Mouse (Mus musculus) forebrain, embryonic 11.5 days (tissue): ENCODE measurements at regions not wholly inside any gene's neighbourhood (a gene's known extent, or its start where the extent isn't known, plus 50 kb on each side); places are given as distances from the start of the nearest gene placed in this dataset.
A peak's percentile ranks its signal among the peaks of the same experiment; 100 is the strongest.

Experiments
- ATAC-seq: fragments of 200-750 bp; cut with Nextera tagmentation; replicated peaks from 2 replicates; pipeline ENCODE4 v1.8.0; 2017; ENCODE audit warnings: moderate TSS enrichment; ENCODE audit not compliant: low FRiP score
- DNase-seq: peaks from one replicate; pipeline ENCODE4 v3.0.0-alpha.2; 2017; ENCODE audit warnings: low spot score
- H3K27ac ChIP-seq: fragments of 300-500 bp; sonication (generic); 2 replicates; pipeline ENCODE4 v1.5.1; 2014; ENCODE audit warnings: low read depth, low read length
- H3K27me3 ChIP-seq: fragments of 300-500 bp; sonication (generic); 2 replicates; pipeline ENCODE4 v1.6.1; 2014; ENCODE audit warnings: mild to moderate bottlenecking, low read length, mixed read lengths; ENCODE audit not compliant: control insufficient read depth, insufficient read depth
- H3K36me3 ChIP-seq: fragments of 300-500 bp; sonication (generic); 2 replicates; pipeline ENCODE4 v1.6.1; 2014; ENCODE audit warnings: mild to moderate bottlenecking, low read length, moderate library complexity, mixed read lengths; ENCODE audit not compliant: control insufficient read depth, insufficient read depth
- H3K4me1 ChIP-seq: fragments of 300-500 bp; sonication (generic); replicated peaks from 2 replicates; pipeline ENCODE4 v1.6.1; 2014; ENCODE audit warnings: low read length, mixed read lengths; ENCODE audit not compliant: control insufficient read depth, insufficient read depth
- H3K4me2 ChIP-seq: fragments of 300-500 bp; sonication (generic); 2 replicates; pipeline ENCODE4 v1.6.1; 2014; ENCODE audit warnings: low read depth, mild to moderate bottlenecking, low read length, moderate library complexity, mixed read lengths; ENCODE audit not compliant: severe bottlenecking
- H3K4me3 ChIP-seq: fragments of 300-500 bp; sonication (generic); 2 replicates; pipeline ENCODE4 v1.5.1; 2014; ENCODE audit warnings: low read depth, low read length
- H3K9ac ChIP-seq: fragments of 300-500 bp; sonication (generic); 2 replicates; pipeline ENCODE4 v1.6.1; 2014; ENCODE audit warnings: low read length
- H3K9me3 ChIP-seq: fragments of 300-500 bp; sonication (generic); 2 replicates; pipeline ENCODE4 v1.6.1; 2016; ENCODE audit warnings: low read length, mixed read lengths; ENCODE audit not compliant: control insufficient read depth
- WGBS: fragments of 180-500 bp; shearing (Covaris S2); extraction: QIAGEN DNeasy Blood & Tissue Kit; methylation state at CpG from one replicate; pipeline ENCODE4 v1.1.7; 2014; 5-methylcytosine and 5-hydroxymethylcytosine counted together

DNA sequence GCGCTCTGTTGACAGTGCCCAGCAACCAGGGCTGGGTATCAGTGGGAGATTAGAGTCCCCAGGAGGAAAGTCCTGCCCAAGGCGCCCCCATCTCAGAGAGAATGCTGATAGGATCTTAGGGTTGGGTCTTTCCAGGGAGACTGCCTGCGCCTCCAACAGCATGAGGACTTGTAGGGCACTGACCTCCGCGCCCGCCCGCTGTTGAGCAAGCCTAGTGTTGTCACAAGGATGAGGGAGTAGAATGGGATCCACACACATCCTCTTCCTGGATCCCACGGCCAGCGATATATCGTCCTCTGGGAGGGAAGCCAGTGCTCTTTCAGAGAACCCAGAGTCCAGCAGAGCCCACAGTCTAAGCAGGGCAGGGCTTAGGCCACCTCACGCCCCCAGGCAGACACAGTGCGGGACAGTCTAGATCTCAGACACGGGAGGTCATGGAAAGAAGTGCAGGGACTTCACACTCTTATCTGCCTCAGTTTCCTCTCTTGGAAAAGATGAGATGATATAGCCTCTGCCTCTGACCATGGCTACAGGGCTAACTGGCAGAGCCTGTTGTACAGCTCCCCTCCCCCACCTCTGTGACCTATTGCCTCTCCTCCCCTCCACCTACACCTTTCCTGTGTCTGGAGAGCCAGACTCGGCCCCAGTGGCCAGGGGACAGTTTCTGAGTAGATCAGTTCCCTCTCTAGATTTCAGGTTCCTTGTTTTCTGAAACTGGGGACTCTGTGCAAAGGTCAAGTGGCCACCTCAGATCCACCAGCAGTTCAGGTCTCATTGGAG lies 52.0 kb upstream of the Dusp5 start:
- H3K4me3 ChIP-seq, result no peak overlapping the region
- H3K9me3 ChIP-seq, result no peaks in the 10 kb centered on the region
- no peak overlapping the region for H3K9ac ChIP-seq
- H3K27me3 ChIP-seq, result no peaks in the 10 kb centered on the region
- no peak overlapping the region for H3K27ac ChIP-seq
- no peaks in the 10 kb centered on the region for H3K4me1 ChIP-seq
- no peak overlapping the region for H3K4me2 ChIP-seq
- ATAC-seq (no peak), DNase-seq (no peak)
- no peaks in the 10 kb centered on the region for H3K36me3 ChIP-seq
- WGBS, result 76% methylated on average over 14 of the region's 14 CpGs

- DNase-seq (no peak), ATAC-seq (no peak)
- no peaks in the 10 kb centered on the region for H3K9me3 ChIP-seq
- H3K36me3 ChIP-seq, result no peaks in the 10 kb centered on the region
- H3K27ac ChIP-seq, result no peak overlapping the region
- H3K27me3 ChIP-seq, result no peaks in the 10 kb centered on the region
- H3K4me1 ChIP-seq, result no peaks in the 10 kb centered on the region
- WGBS, result 63% methylated on average over 7 of the region's 7 CpGs
- H3K4me3 ChIP-seq, result no peak overlapping the region
- no peak overlapping the region for H3K4me2 ChIP-seq
- no peak overlapping the region for H3K9ac ChIP-seq
Observed at GRCm38 (mm10) chr19:53469256-53469655, 59.7 kb upstream of the Dusp5 start.

DNA sequence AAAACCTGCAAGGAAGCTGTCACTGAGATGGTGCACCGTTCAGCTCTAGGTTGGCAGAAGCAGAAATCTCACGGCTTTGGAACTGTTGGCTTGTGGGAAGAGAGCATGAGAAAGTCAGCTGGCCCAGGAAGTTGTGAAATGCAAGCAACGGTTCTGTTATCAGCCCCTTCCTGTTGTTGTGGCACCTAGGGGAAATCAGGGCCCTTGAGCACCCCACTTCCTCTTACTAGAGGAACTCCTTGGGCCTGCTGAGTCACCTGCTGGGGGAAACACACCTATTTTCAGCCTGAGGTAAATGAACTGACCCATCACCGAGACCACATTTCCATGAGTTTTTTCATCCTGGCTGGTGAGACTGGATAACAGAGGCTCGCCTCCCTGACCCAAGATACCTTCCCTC lies 64.2 kb upstream of the Dusp5 start:
- H3K27ac ChIP-seq, result no peak overlapping the region
- H3K36me3 ChIP-seq, result no peaks in the 10 kb centered on the region
- ATAC-seq (no peak), DNase-seq (no peak)
- no peak overlapping the region for H3K4me3 ChIP-seq
- H3K9me3 ChIP-seq, result no peaks in the 10 kb centered on the region
- H3K4me2 ChIP-seq, result no peak overlapping the region
- no peak overlapping the region for H3K9ac ChIP-seq
- peaks cover 10% of the 10 kb centered on the region; the same call in 1 of the 2 replicates for H3K4me1 ChIP-seq
- WGBS, result 77% methylated on average over 5 of the region's 5 CpGs
- no peaks in the 10 kb centered on the region for H3K27me3 ChIP-seq

- Histone ChIP-seq H3K36me3 (no peaks in the 10 kb centered on the region), H3K27ac (no peak overlapping the region), H3K9ac (no peak overlapping the region), H3K9me3 (no peaks in the 10 kb centered on the region), H3K27me3 (no peaks in the 10 kb centered on the region), H3K4me3 (no peak overlapping the region), H3K4me1 (peaks cover 14% of the 10 kb centered on the region; the same call in 1 of the 2 replicates), H3K4me2 (no peak overlapping the region)
- DNase-seq, result no peak
- WGBS, result 89% methylated on average over 3 of the region's 3 CpGs
- no peak for ATAC-seq
Observed at GRCm38 (mm10) chr19:53464135-53464534, 64.8 kb upstream of the Dusp5 start.

- H3K4me2 ChIP-seq, result peak overlapping the region; percentile 39; the same call in 1 of the 2 replicates
- H3K36me3 ChIP-seq, result no peaks in the 10 kb centered on the region
- H3K9ac ChIP-seq, result peak overlapping the region; percentile 3; the same call in 1 of the 2 replicates
- peaks cover 19% of the 10 kb centered on the region; the same call in 1 of the 2 replicates for H3K4me1 ChIP-seq
- DNase-seq (no peak), ATAC-seq (no peak)
- WGBS, result 61% methylated on average over 17 of the region's 17 CpGs
- no peaks in the 10 kb centered on the region for H3K27me3 ChIP-seq
- 0 out of 2 replicates have a peak overlapping the region, but pooled peaks have one; percentile 12 for H3K4me3 ChIP-seq
- no peak overlapping the region for H3K27ac ChIP-seq
- no peaks in the 10 kb centered on the region for H3K9me3 ChIP-seq
Observed at GRCm38 (mm10) chr19:53461025-53462015, 67.6 kb upstream of the Dusp5 start.

DNA sequence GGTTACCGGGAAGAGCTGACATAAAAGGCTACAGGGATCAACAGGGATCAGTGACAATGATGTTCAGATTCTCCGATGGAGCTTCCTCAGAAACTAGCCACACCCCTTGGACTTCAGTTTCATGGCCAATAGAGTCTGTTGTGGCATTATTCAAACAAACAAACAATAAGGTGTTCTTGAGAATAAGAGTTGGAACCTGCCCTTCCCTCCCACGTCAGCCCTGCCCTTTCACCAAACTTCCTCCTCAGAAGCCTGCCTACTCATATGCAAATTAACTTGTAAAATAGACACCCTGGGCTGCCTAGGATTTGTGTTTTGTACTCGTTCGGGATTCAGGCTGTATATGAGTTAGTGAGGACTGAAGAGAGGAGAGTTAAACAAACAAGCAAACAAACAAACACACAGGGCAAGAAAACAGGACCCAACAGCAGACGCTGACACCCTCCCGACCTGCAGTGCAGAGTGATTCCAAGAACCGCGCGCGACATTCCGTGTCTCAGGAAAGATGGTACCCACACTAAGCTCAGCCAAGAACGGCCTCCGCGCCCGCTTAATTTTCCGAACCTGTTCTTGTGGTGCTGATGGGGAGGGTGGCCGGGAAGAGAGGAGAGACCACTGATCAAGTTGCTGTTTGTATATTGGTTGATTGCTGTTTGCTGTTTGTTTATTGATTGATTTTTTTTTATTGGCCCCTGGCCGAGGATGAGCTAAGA lies 68.4 kb upstream of the Dusp5 start:
- H3K4me2 ChIP-seq, result peak overlapping the region; percentile 39
- H3K27me3 ChIP-seq, result no peaks in the 10 kb centered on the region
- WGBS, result 4% methylated on average over 19 of the region's 19 CpGs
- peak overlapping the region; percentile 3 for H3K9ac ChIP-seq
- H3K36me3 ChIP-seq, result no peaks in the 10 kb centered on the region
- peaks cover 19% of the 10 kb centered on the region; the same call in 1 of the 2 replicates for H3K4me1 ChIP-seq
- ATAC-seq (peak; percentile 40; the same call in 1 of the 2 replicates), DNase-seq (no peak)
- H3K9me3 ChIP-seq, result no peaks in the 10 kb centered on the region
- peak overlapping the region; percentile 12 for H3K4me3 ChIP-seq
- H3K27ac ChIP-seq, result no peak overlapping the region

DNA sequence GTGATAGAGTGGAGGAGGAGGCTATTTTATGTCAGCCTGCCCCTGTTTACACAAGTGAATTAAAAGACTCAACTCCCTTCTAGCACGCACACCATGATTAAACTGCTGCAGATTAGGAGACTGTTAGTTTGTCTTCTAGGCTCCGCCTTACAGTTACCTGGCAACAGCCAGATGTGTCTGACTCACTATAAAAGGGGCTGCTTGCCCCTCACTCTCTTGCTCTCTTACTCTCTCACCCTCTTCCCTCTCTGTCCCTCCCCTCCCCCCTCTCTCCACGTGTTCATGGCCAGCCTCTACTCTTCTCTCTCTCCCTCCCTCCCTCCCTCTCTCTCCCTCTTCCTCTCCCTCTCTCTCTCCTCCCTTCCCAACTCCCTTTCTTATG lies 69.0 kb upstream of the Smndc1 start:
- H3K9me3 ChIP-seq, result no peaks in the 10 kb centered on the region
- DNase-seq, result no peak
- peak overlapping the region; percentile 12; the same call in 1 of the 2 replicates for H3K9ac ChIP-seq
- H3K4me1 ChIP-seq, result peaks cover 19% of the 10 kb centered on the region; the same call in 1 of the 2 replicates
- 0 out of 2 replicates have a peak overlapping the region, but pooled peaks have one; percentile 18 for H3K4me2 ChIP-seq
- no peaks in the 10 kb centered on the region for H3K27me3 ChIP-seq
- no peak overlapping the region for H3K27ac ChIP-seq
- H3K36me3 ChIP-seq, result no peaks in the 10 kb centered on the region
- ATAC-seq, result peak; percentile 66
- H3K4me3 ChIP-seq, result no peak overlapping the region
- WGBS, result 10% methylated on average over 3 of the region's 3 CpGs
